Mouse (Mus musculus) sigmoid colon, adult 10 weeks (tissue): ENCODE measurements around the gene 1810013L24Rik. TPM values are rescaled to one million over a fixed set of nuclear protein-coding genes. Genes with fewer than 3 reads are reported as not detected.

Source experiments
- polyA plus RNA-seq: library from polyadenylated mRNA; stranded (reverse); fragments of 350-450 nt; fragmentation: Illumina TruSeq; extraction: RNeasy Lipid Tissue Mini Kit (QIAGEN cat#74804); gene quantifications from one replicate; pipeline ENCODE4 v1.2.3, GENCODE M21; 2014; ENCODE audit warnings: low read depth, low replicate concordance

Gene 1810013L24Rik
- polyA plus RNA-seq = 172 TPM

DNA sequence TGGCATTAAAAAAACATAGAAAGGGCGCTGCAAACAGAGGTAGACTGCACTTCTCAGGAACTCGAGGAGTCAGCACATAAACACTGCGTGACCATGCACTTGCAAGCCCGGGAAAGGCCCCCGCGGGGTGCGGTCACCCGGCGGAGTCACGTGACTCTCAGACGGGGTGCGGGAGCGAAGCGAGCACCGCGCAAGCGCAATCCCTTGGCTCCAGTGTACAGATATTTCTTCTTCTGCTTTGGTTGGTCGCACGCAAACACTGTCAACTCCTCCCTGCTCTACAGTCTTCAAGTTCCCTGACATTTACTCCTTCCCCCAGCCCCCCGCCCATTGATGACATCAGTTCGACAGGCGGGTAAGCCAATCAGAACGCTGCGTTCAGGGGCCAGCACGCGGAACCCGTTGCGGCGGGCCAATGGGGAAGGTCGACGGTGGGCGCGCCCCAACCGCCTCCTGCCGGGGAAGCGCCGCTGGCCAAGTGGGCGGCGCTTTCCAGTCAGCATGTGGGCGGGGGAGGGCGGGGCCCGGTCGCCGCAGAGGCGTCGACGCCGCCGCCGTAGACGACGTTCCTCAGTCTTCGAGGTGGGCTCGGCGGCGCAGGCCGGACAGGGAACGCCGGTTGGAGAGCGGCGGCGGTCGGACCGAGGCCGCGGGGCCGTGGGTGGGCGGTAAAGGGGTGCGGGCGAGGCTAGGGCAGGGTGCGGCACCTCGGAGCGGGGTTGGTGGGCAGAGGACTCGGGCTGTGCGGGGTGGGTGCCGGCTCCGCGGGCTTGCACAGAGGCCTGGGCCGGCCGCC lies at the start of gene 1810013L24Rik:
Gene 1810013L24Rik (plus strand): TSS at position 537 of the 796 bp plus-strand sequence.

GRCm38 (mm10) chr16:8791949-8792557 lies 37.8 kb upstream of the 1810013L24Rik start, which contains the start of gene Usp7:
Usp7 (minus strand) TSS chr16:8792308.

Other genes starting within 250 kb of the 1810013L24Rik start
- 578 TPM for gene Pmm2, start 192.4 kb upstream of the 1810013L24Rik start, polyA plus RNA-seq
- gene Tmem186, start 192.4 kb upstream of the 1810013L24Rik start, polyA plus RNA-seq = 9.1 TPM
- 23.3 TPM for gene Carhsp1, start 157.9 kb upstream of the 1810013L24Rik start, polyA plus RNA-seq
- gene Gm5767, start 149.3 kb upstream of the 1810013L24Rik start, polyA plus RNA-seq = not detected
- gene Usp7, start 37.8 kb upstream of the 1810013L24Rik start, polyA plus RNA-seq = 256 TPM